ENCODE assay signal across 7 mouse cellular contexts in the genomic region with DNA sequence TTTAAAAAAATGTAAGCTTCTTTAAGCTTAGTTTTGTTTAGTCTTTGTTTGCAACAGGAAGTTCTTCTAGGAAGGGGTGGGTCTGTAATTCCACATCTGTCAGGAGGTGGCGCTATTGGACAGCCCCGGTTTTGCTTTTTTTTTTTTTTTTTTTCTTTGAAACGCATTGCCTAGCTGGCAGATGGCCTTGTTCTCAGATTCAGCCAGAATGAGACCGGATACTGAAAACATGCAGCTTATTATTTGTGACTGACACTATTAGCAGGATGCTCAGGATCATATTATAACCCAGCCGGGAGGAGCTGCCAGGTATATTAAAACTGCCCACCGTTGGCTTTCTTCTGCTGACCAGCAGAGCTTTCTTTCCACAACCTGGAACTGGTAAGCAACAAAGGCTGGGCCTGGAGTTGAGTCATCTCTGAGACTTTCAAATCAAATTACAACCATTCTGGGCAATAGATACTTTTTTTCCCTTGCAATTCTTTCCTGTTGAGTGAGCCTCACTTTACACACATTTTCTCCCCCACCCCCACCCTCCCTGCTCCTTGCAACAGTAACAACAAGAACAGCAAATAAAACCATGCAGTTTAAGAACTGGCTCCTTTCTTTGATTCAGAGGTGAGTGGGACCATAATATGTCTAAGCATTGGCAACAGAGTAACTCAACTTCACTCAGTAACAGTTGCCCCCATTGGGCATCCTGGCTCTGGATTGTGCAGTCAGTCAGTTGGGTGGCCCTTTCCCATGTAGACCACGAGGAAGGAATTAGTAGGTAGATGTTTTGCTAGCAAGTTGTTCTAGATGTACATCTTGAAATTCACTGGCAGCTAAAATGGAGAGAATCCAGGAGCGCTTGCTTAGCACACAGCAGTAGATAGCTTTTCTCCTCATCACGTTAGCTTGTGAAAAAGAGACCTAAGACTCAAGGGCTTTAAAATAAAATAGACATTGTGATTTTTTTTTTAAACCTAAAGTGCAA.
DNase-seq lines count a peak whose midpoint lies in the region; ATAC-seq lines count a peak whose summit lies in the region.

No protein-coding gene starts in this region.

- peak; percentile 75 for DNase-seq in T-cell, adult 2 months (ENCODE audit: low spot score)
- DNase-seq in cerebellum, postnatal 10 days: peak; percentile 90 to 94
- DNase-seq in frontal cortex, postnatal 36 days (ENCODE audit: low spot score in 2 of 2): peak; percentile 62 to 69
- DNase-seq in layer of hippocampus, postnatal 14 days (ENCODE audit: low spot score in 2 of 2): peak; percentile 79 to 85
- DNase-seq in lung, postnatal 4 days: peak; percentile 64 to 88
- DNase-seq in right cerebral cortex, postnatal 10 days (ENCODE audit: low spot score in 2 of 2): peak; percentile 73 to 83

- H3K36me3 ChIP-seq in hindbrain, embryonic 13.5 days: peaks cover 7% of the 10 kb centered on the region

- H3K4me3 ChIP-seq in hindbrain, embryonic 13.5 days: no peak overlapping the region

- H3K9me3 ChIP-seq in hindbrain, embryonic 13.5 days: peaks cover 7% of the 10 kb centered on the region

- H3K27ac ChIP-seq in hindbrain, embryonic 13.5 days: peak overlapping the region; percentile 85

- peaks cover 20% of the 10 kb centered on the region for H3K4me1 ChIP-seq in hindbrain, embryonic 13.5 days (replicated peaks)

- 34% methylated on average over 9 of the region's 9 CpGs for WGBS in hindbrain, embryonic 13.5 days

- ATAC-seq in hindbrain, embryonic 13.5 days (ENCODE audit: low FRiP score): peak; percentile 57; the same call in 1 of the 2 replicates

- no peaks in the 10 kb centered on the region for H3K27me3 ChIP-seq in hindbrain, embryonic 13.5 days

- 0 out of 2 replicates have a peak overlapping the region, but pooled peaks have one; percentile 13 for H3K9ac ChIP-seq in hindbrain, embryonic 13.5 days

- H3K4me2 ChIP-seq in hindbrain, embryonic 13.5 days: peak overlapping the region; percentile 4; the same call in 1 of the 2 replicates
